Mouse (Mus musculus) limb, embryonic 14.5 days (tissue): ENCODE measurements around the gene Mvb12a. TPM values are rescaled to one million over a fixed set of nuclear protein-coding genes. Genes with fewer than 3 reads are reported as not detected.
A peak's percentile ranks its signal among the peaks of the same experiment; 100 is the strongest.

Source experiments
- ATAC-seq: fragments of 200-750 bp; cut with Nextera tagmentation; 2 replicates; pipeline ENCODE4 v1.8.0; 2017; ENCODE audit warnings: low read depth, moderate number of reproducible peaks, moderate TSS enrichment; ENCODE audit not compliant: low FRiP score
- DNase-seq: peaks from one replicate; pipeline ENCODE4 v3.0.0-alpha.2; 2015; ENCODE audit warnings: low spot score
- H3K27ac ChIP-seq: fragments of 300-500 bp; sonication (generic); replicated peaks from 2 replicates; pipeline ENCODE4 v1.5.1; 2014; ENCODE audit warnings: low read depth, mild to moderate bottlenecking, low read length, moderate library complexity, mixed read lengths
- H3K27me3 ChIP-seq: fragments of 300-500 bp; sonication (generic); 2 replicates; pipeline ENCODE4 v1.6.1; 2014; ENCODE audit warnings: low read length, mixed read lengths; ENCODE audit not compliant: control insufficient read depth, insufficient read depth
- H3K36me3 ChIP-seq: fragments of 300-500 bp; sonication (generic); 2 replicates; pipeline ENCODE4 v1.6.1; 2014; ENCODE audit warnings: mild to moderate bottlenecking, low read length, moderate library complexity, mixed read lengths; ENCODE audit not compliant: control insufficient read depth, insufficient read depth
- H3K4me1 ChIP-seq: fragments of 300-500 bp; sonication (generic); 2 replicates; pipeline ENCODE4 v1.6.1; 2014; ENCODE audit warnings: antibody characterized with exemption, low read length, mixed read lengths; ENCODE audit not compliant: control insufficient read depth, insufficient read depth
- H3K4me2 ChIP-seq: fragments of 300-500 bp; sonication (generic); replicated peaks from 2 replicates; pipeline ENCODE4 v1.6.1; 2014; ENCODE audit warnings: low read depth, mild to moderate bottlenecking, low read length, moderate library complexity; ENCODE audit not compliant: severe bottlenecking
- H3K4me3 ChIP-seq: fragments of 300-500 bp; sonication (generic); replicated peaks from 2 replicates; pipeline ENCODE4 v1.5.1; 2014; ENCODE audit warnings: low read length
- H3K9ac ChIP-seq: fragments of 300-500 bp; sonication (generic); 2 replicates; pipeline ENCODE4 v1.6.1; 2014; ENCODE audit warnings: mild to moderate bottlenecking, low read depth, low read length, moderate library complexity; ENCODE audit not compliant: severe bottlenecking
- H3K9me3 ChIP-seq: fragments of 300-500 bp; sonication (generic); 2 replicates; pipeline ENCODE4 v1.6.1; 2016; ENCODE audit warnings: low read length; ENCODE audit not compliant: control insufficient read depth
- POLR2A ChIP-seq: fragments of 200-500 bp; IDR thresholded peaks from 2 replicates; pipeline ENCODE4 v1.8.0; 2012; ENCODE audit warnings: inconsistent platforms, mild to moderate bottlenecking, moderate library complexity, borderline replicate concordance; ENCODE audit not compliant: insufficient read depth, insufficient read length; ENCODE audit errors: extremely low read depth
- WGBS: fragments of 180-500 bp; shearing (Covaris S2); extraction: QIAGEN DNeasy Blood & Tissue Kit; methylation state at CpG from one replicate; pipeline ENCODE4 v1.1.7; 2014; 5-methylcytosine and 5-hydroxymethylcytosine counted together
- polyA plus RNA-seq, 2 experiments: library from polyadenylated mRNA; depleted of rRNA in 1 of 2; stranded (reverse) in 1 of 2; unstranded in 1 of 2; fragments of >200 nt; fragmentation: Nextera tagmentation in 1 of 2; extraction: Ambion mirVana in 1 of 2; gene quantifications; 2 replicates each; pipeline versions ENCODE4 v1.2.1 to v1.2.3; 2012 to 2014

Gene Mvb12a
- polyA plus RNA-seq (2012; rRNA removed) (107 and 169 TPM in 2 replicates), polyA plus RNA-seq (2014; fragmentation: Nextera tagmentation; extraction: Ambion mirVana) (104 and 107 TPM in 2 replicates)

DNA sequence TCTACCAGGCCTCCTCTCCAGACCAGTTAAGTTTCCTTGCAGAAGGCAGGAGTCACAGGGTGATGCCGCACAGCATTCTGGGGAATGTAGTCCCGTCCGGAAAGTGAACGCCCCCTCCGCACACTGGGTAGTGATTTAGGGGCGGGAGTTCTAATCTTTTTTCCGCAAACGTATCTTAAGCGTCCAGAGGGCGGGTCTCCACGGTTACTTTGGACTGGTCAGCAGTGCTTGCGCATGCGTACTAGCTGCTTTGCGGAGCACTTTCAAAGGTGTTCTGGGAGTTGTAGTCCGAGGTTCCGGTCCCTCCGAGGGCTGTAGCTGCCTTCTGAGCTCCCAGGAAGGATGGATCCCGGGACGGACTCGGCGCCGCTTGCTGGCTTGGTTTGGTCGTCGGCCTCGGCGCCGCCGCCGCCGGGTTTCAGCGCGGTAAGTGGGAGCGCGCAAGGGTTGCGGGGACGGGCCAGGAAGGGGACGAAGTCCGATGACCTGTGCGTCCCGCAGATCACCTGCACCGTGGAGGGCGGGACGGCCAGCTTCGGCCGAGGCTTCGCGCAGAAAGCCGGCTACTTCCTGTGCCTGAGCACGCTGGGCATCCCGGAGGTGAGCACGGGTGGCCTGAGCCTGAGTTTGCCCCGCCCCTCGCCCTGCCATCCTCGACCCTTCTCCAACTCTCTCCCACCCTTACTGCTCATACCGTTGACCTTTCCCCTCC lies at the start of gene Mvb12a:
Mvb12a (plus strand) TSS at position 291 of the 712 bp plus-strand sequence.
- peak within 1 kb of the TSS; percentile 83 for H3K4me2 ChIP-seq
- peaks cover 11% of the 10 kb centered on the region; the same call in 1 of the 2 replicates for H3K4me1 ChIP-seq
- no peaks in the 10 kb centered on the region; the same call in 1 of the 2 replicates for H3K27me3 ChIP-seq
- ATAC-seq = peak; percentile 98
- H3K9ac ChIP-seq = peak within 1 kb of the TSS; percentile 74
- H3K36me3 ChIP-seq = peaks cover 23% of the 10 kb centered on the region
- peak; percentile 100 for DNase-seq
- H3K9me3 ChIP-seq = no peaks in the 10 kb centered on the region
- peak within 1 kb of the TSS; percentile 82 for H3K4me3 ChIP-seq
- no peak within 1 kb of the TSS for H3K27ac ChIP-seq
- under 1% methylated on average over 49 of the region's 55 CpGs for WGBS
- 0 out of 2 replicates have a peak, but pooled peaks have one; percentile 37 for TF ChIP-seq POLR2A

DNA sequence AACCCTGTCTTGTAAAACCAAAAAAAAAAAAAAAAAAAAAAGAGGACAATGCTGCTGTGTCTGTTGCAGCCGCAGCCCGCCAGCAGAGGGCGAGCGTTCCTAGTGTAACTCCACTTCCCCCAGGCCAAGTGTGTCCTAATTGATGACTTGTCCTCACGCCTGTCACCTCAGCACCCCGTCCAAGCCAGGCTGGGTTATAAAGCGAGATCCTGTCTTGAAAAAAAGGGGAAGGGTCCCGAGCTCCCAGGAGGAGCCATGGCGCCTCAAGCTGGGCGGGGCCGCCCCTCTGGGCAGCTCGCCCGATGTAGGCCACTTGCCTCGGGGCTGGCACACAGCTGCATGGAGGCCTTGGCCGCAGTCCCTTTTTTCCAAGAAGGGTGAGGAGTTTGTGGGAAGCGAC lies 47.7 kb upstream of the Mvb12a start:
- H3K9ac ChIP-seq = 0 out of 2 replicates have a peak overlapping the region, but pooled peaks have one; percentile 16
- H3K4me1 ChIP-seq = peaks cover 22% of the 10 kb centered on the region
- H3K27ac ChIP-seq = no peak overlapping the region
- peak overlapping the region; percentile 19; the same call in 1 of the 2 replicates for H3K4me2 ChIP-seq
- peaks cover 45% of the 10 kb centered on the region for H3K36me3 ChIP-seq
- no peaks in the 10 kb centered on the region for H3K27me3 ChIP-seq
- TF ChIP-seq POLR2A = no peak
- no peaks in the 10 kb centered on the region for H3K9me3 ChIP-seq
- ATAC-seq (peak; percentile 46), DNase-seq (peak; percentile 77)
- H3K4me3 ChIP-seq = no peak overlapping the region
- 15% methylated on average over 13 of the region's 16 CpGs for WGBS

DNA sequence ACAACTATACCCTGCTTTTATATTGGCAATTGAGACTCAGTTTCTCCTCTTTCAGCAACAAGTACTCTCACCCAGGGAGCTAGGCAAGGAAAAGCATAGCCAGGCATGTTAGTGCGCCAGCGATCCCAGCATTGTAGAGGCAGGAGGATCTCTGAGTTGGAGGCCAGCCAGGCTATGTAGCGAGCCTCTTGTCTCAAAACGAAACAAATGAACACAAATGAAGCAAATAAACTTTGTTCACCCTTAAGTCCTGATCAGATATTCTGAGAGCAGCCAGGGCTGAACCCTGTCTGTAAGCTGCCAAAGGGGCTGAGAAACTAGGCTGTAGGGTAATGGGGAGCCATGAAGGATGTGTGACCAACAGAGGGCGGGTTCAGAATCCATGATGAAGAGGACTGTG lies 46.9 kb upstream of the Mvb12a start:
- ATAC-seq = no peak
- DNase-seq = no peak
- H3K36me3 ChIP-seq = peaks cover 37% of the 10 kb centered on the region
- WGBS = 95% methylated on average over 5 of the region's 5 CpGs
- H3K27me3 ChIP-seq = no peaks in the 10 kb centered on the region
- H3K9me3 ChIP-seq = no peaks in the 10 kb centered on the region
- H3K27ac ChIP-seq = no peak overlapping the region
- H3K4me1 ChIP-seq = peaks cover 22% of the 10 kb centered on the region
- H3K4me2 ChIP-seq = no peak overlapping the region
- H3K9ac ChIP-seq = no peak overlapping the region
- TF ChIP-seq POLR2A = no peak
- no peak overlapping the region for H3K4me3 ChIP-seq

DNA sequence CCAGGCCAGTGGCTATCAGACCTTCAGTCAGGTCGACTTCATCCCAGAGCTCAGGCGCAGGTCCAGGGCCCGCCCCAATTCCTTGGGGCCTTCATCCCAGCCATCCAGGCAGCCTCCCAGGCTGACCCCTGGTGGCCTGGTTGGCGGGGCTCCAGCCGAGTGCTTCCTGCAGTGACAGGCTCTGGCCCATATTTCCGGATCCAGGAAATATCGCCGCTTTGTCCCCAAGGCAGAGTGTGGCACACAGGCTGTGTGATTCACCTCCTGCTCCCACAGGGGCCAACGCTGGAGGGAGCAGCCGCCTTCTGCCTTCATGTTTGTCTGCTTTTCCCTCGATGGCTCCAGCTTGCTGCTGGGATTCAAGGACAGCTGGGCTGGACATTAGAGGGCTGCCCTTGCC lies 46.2 kb upstream of the Mvb12a start:
- Histone ChIP-seq H3K36me3 (peaks cover 30% of the 10 kb centered on the region), H3K4me1 (peaks cover 22% of the 10 kb centered on the region), H3K4me3 (no peak overlapping the region), H3K27me3 (no peaks in the 10 kb centered on the region), H3K27ac (no peak overlapping the region), H3K9me3 (no peaks in the 10 kb centered on the region), H3K9ac (no peak overlapping the region), H3K4me2 (no peak overlapping the region)
- DNase-seq (peak; percentile 36), ATAC-seq (no peak)
- 37% methylated on average over 11 of the region's 11 CpGs for WGBS
- no peak for TF ChIP-seq POLR2A

DNA sequence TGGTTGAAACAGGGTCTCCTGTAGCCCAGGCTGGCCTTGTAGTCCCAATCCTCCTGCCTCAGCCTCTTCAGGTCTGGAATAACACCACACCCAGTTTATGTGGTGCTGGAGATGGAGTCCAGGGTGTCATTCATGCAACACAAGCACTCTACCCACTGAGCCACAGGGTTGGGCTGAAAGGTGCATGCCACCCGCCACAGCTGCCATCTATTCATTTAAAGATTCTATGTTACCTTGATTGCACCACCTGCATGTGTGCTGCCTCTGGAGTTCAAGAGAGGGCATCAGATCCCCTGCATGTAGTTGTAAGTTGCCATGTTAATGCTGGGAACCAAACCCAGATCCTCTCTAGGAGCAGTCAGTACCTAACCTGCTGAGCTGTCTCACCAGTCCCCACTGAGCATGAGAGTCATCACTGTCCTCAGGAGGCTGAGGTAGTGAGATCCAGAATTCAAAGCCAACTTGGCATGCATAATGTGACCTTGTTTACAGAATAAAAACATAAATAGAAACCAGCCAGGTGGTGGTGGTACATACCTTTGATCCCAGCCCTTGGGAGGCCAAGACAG lies 45.6 kb upstream of the Mvb12a start:
- 100% methylated on average over 1 of the region's 1 CpGs for WGBS
- H3K9me3 ChIP-seq = no peaks in the 10 kb centered on the region
- H3K4me2 ChIP-seq = no peak overlapping the region
- no peak overlapping the region for H3K4me3 ChIP-seq
- H3K36me3 ChIP-seq = peaks cover 23% of the 10 kb centered on the region
- ATAC-seq (no peak), DNase-seq (no peak)
- no peak for TF ChIP-seq POLR2A
- H3K27me3 ChIP-seq = no peaks in the 10 kb centered on the region
- H3K27ac ChIP-seq = no peak overlapping the region
- peaks cover 22% of the 10 kb centered on the region for H3K4me1 ChIP-seq
- H3K9ac ChIP-seq = no peak overlapping the region
